Mouse (Mus musculus) brain, adult 10 weeks (tissue): ENCODE results near the gene Ap5m1. TPM values are rescaled to one million over a fixed set of nuclear protein-coding genes. Genes with fewer than 3 reads are reported as not detected.

Source experiments
- polyA plus RNA-seq: library from polyadenylated mRNA; stranded (reverse); fragments of 350-450 nt; fragmentation: Illumina TruSeq; extraction: RNeasy Lipid Tissue Mini Kit (QIAGEN cat#74804); gene quantifications from one replicate; pipeline ENCODE4 v1.2.3, GENCODE M21; 2015; ENCODE audit warnings: low read depth, low replicate concordance

The Ap5m1 gene
- polyA plus RNA-seq: 22.0 TPM

GRCm38 (mm10) chr14:49065529-49066273 is at the start of gene Ap5m1:
Gene Ap5m1 (plus strand): TSS chr14:49066097.

GRCm38 (mm10) chr14:49066274-49066823 is 452 bp downstream of the Ap5m1 start, which contains the start of gene Exoc5:
Gene Exoc5 (minus strand): TSS chr14:49066653.

Other genes with a start within 250 kb of the Ap5m1 start
- gene Exoc5, start 556 bp downstream of the Ap5m1 start, polyA plus RNA-seq: 39.6 TPM
- 27.0 TPM for gene Naa30, start 106.1 kb downstream of the Ap5m1 start, polyA plus RNA-seq
- not detected for gene ccdc198, start 179.4 kb downstream of the Ap5m1 start, polyA plus RNA-seq